Mouse (Mus musculus) left cerebral cortex, adult 8-10 months (tissue): Measurements from ENCODE around the gene Letmd1. TPM values are rescaled to one million over a fixed set of nuclear protein-coding genes. Genes with fewer than 3 reads are reported as not detected.
"Not testable (repeated sequence)": the region's sequence is repeated elsewhere in the genome, so short reads cannot be mapped to it uniquely, and the experiment has no call there.

Source experiments
- DNase-seq, 2 experiments: peaks; one replicate each; pipeline ENCODE4 v3.0.0; 2022; ENCODE audit warnings: low spot score in 2 of 2
- total RNA-seq, 4 experiments: library from RNA; stranded (reverse); gene quantifications; 2 replicates each; pipeline ENCODE4 v1.2.4; 2022

The Letmd1 gene
- total RNA-seq, 4 experiments from 2014 or later = 55.3 to 64.5 (median 57.5) TPM

- no peak for DNase-seq
Observed at GRCm38 (mm10) chr15:100451245-100451644, 17.6 kb upstream of the Letmd1 start.

GRCm38 (mm10) chr15:100452486-100452885 is 16.3 kb upstream of the Letmd1 start:
- no peak for DNase-seq

- no peak for DNase-seq
Observed at GRCm38 (mm10) chr15:100456356-100456991, 12.3 kb upstream of the Letmd1 start.

- no peak for DNase-seq
Observed at GRCm38 (mm10) chr15:100457340-100457739, 11.5 kb upstream of the Letmd1 start.

GRCm38 (mm10) chr15:100458055-100458454 is 10.8 kb upstream of the Letmd1 start:
- DNase-seq = no peak

- no peak for DNase-seq
Observed at GRCm38 (mm10) chr15:100460942-100461341, 7.9 kb upstream of the Letmd1 start.

GRCm38 (mm10) chr15:100461646-100462045 is 7.2 kb upstream of the Letmd1 start:
- no peak for DNase-seq

- no peak for DNase-seq
Observed at GRCm38 (mm10) chr15:100462086-100462485, 6.7 kb upstream of the Letmd1 start.

GRCm38 (mm10) chr15:100463712-100464111 is 5.1 kb upstream of the Letmd1 start:
- peak in 1 of 2 experiments; percentile 48 for DNase-seq

- no peak for DNase-seq
Observed at GRCm38 (mm10) chr15:100465432-100465831, 3.4 kb upstream of the Letmd1 start.

GRCm38 (mm10) chr15:100467738-100468137 is 1.1 kb upstream of the Letmd1 start:
- no peak for DNase-seq

GRCm38 (mm10) chr15:100469189-100469545 is 344 bp downstream of the Letmd1 start:
- DNase-seq = no peak

- DNase-seq = no peak
Observed at GRCm38 (mm10) chr15:100470037-100470436, 1.2 kb downstream of the Letmd1 start.

- DNase-seq = no peak
Observed at GRCm38 (mm10) chr15:100473926-100474503, 5.2 kb downstream of the Letmd1 start.

- DNase-seq = no peak
Observed at GRCm38 (mm10) chr15:100478351-100478750, 9.5 kb downstream of the Letmd1 start.

- DNase-seq = no peak
Observed at GRCm38 (mm10) chr15:100478925-100479324, 10.1 kb downstream of the Letmd1 start.

GRCm38 (mm10) chr15:100485576-100485975 is 16.8 kb downstream of the Letmd1 start:
- no peak for DNase-seq

GRCm38 (mm10) chr15:100486450-100486849 is 17.6 kb downstream of the Letmd1 start:
- DNase-seq = no peak

- DNase-seq = no peak
Observed at GRCm38 (mm10) chr15:100487050-100487449, 18.2 kb downstream of the Letmd1 start.

GRCm38 (mm10) chr15:100488297-100488696 is 19.5 kb downstream of the Letmd1 start:
- DNase-seq = not testable (repeated sequence)

GRCm38 (mm10) chr15:100489263-100489662 is 20.4 kb downstream of the Letmd1 start:
- peak in 1 of 2 experiments; percentile 46 for DNase-seq

GRCm38 (mm10) chr15:100491966-100492365 is 23.1 kb downstream of the Letmd1 start:
- DNase-seq = no peak

GRCm38 (mm10) chr15:100494647-100495046 is 25.8 kb downstream of the Letmd1 start:
- no peak for DNase-seq
